Mouse (Mus musculus): ENCODE results near the gene Hecw2.

DNA sequence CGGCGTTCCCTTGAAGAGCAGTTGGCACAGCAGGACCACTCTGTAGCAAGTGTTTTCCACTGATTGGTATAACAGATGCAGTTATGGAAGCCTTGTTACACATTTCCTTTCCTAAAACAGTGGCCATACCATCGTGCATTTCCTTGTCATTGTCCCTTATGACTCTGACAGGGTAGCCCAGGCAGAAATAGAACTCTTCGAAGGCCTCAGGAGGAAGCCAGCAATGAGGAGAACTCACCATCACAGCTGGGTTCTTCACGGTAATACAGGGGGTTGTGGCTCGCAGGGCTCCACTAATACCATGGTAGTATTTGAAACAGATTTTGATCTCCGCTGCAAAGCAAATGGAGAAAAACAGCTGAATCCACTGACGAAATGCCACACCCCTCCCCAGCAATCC is 252.5 kb downstream of the Hecw2 start:
- no peak for TF ChIP-seq CTCF (IDR thresholded peaks at IDR 0.05; ENCODE audit: control insufficient read depth, insufficient read depth, insufficient replicate concordance, low read depth, low read length)
- no peak for TF ChIP-seq POLR2A (IDR thresholded peaks at IDR 0.05; ENCODE audit: control insufficient read depth, low read depth, low read length)

Data from testis, adult 2 months (tissue).